Mouse (Mus musculus) left cerebral cortex, adult 8-10 months (tissue): ENCODE results near the gene Gm21992. TPM values are rescaled to one million over a fixed set of nuclear protein-coding genes. Genes with fewer than 3 reads are reported as not detected.

ENCODE experiments used
- DNase-seq, 2 experiments: peaks; one replicate each; pipeline ENCODE4 v3.0.0; 2022; ENCODE audit warnings: low spot score in 2 of 2
- total RNA-seq, 4 experiments: library from RNA; stranded (reverse); gene quantifications; 2 replicates each; pipeline ENCODE4 v1.2.4; 2022

Gene Gm21992
- 10 to 100 TPM; 25.1 to 31.9 (median 29.8) TPM for total RNA-seq

- peak; percentile 98 for DNase-seq
Observed at GRCm38 (mm10) chr19:4811063-4811908, at the start of gene Gm21992, which contains the start of gene Rbm14. Gene Gm21992, minus strand, starts transcription at chr19:4811612. Gene Rbm14, minus strand, starts transcription at chr19:4811634.

- DNase-seq, result peak in 1 of 2 experiments; percentile 55
Observed at GRCm38 (mm10) chr19:4859081-4859480, 47.7 kb upstream of the Gm21992 start.

GRCm38 (mm10) chr19:4855951-4856350 is 44.5 kb upstream of the Gm21992 start:
- DNase-seq, result no peak

GRCm38 (mm10) chr19:4855470-4855820 is 44.0 kb upstream of the Gm21992 start:
- no peak for DNase-seq

- peak; percentile 79 to 89 for DNase-seq
Observed at GRCm38 (mm10) chr19:4854552-4855469, 43.4 kb upstream of the Gm21992 start, which contains the start of gene Ctsf. Gene Ctsf, plus strand, starts transcription at chr19:4855130.

- no peak for DNase-seq
Observed at GRCm38 (mm10) chr19:4850281-4850680, 38.9 kb upstream of the Gm21992 start.

GRCm38 (mm10) chr19:4849800-4850199 is 38.4 kb upstream of the Gm21992 start:
- no peak for DNase-seq

GRCm38 (mm10) chr19:4847490-4847889 is 36.1 kb upstream of the Gm21992 start:
- no peak for DNase-seq

GRCm38 (mm10) chr19:4845846-4846245 is 34.4 kb upstream of the Gm21992 start:
- no peak for DNase-seq

GRCm38 (mm10) chr19:4842611-4843010 is 31.2 kb upstream of the Gm21992 start:
- no peak for DNase-seq

GRCm38 (mm10) chr19:4840848-4841247 is 29.4 kb upstream of the Gm21992 start:
- no peak for DNase-seq

GRCm38 (mm10) chr19:4839149-4839548 is 27.7 kb upstream of the Gm21992 start, which contains the start of the genes Ccs and Ccdc87:
Gene Ccs, minus strand, starts transcription at chr19:4839332.
Gene Ccdc87, plus strand, starts transcription at chr19:4839366.
- DNase-seq, result peak; percentile 82 to 96

GRCm38 (mm10) chr19:4838526-4839140 is 27.2 kb upstream of the Gm21992 start:
- no peak for DNase-seq

- no peak for DNase-seq
Observed at GRCm38 (mm10) chr19:4837049-4837448, 25.6 kb upstream of the Gm21992 start.

- DNase-seq, result no peak
Observed at GRCm38 (mm10) chr19:4836096-4836495, 24.7 kb upstream of the Gm21992 start.

GRCm38 (mm10) chr19:4833977-4834376 is 22.6 kb upstream of the Gm21992 start:
- DNase-seq, result no peak

GRCm38 (mm10) chr19:4829156-4829555 is 17.7 kb upstream of the Gm21992 start:
- DNase-seq, result peak in 1 of 2 experiments; percentile 28

GRCm38 (mm10) chr19:4828444-4829114 is 17.2 kb upstream of the Gm21992 start:
- no peak for DNase-seq

GRCm38 (mm10) chr19:4820678-4821303 is 9.4 kb upstream of the Gm21992 start:
- peak in 1 of 2 experiments; percentile 73 for DNase-seq

GRCm38 (mm10) chr19:4817182-4817835 is 5.9 kb upstream of the Gm21992 start:
- no peak for DNase-seq
